Mouse (Mus musculus) embryonic facial prominence, embryonic 11.5 days (tissue): Measurements from ENCODE around the gene Il1rl1. TPM values are rescaled to one million over a fixed set of nuclear protein-coding genes. Genes with fewer than 3 reads are reported as not detected.
A peak's percentile ranks its signal among the peaks of the same experiment; 100 is the strongest.

Source experiments
- ATAC-seq: fragments of 200-750 bp; cut with Nextera tagmentation; replicated peaks from 2 replicates; pipeline ENCODE4 v1.8.0; 2017; ENCODE audit warnings: low read depth; ENCODE audit not compliant: insufficient number of reproducible peaks, low FRiP score, low TSS enrichment
- DNase-seq: peaks from one replicate; pipeline ENCODE4 v3.0.0-alpha.2; 2015; ENCODE audit warnings: low spot score
- H3K27ac ChIP-seq: fragments of 300-500 bp; sonication (generic); replicated peaks from 2 replicates; pipeline ENCODE4 v1.5.1; 2014; ENCODE audit warnings: mild to moderate bottlenecking, low read depth, low read length, control low read depth
- H3K27me3 ChIP-seq: fragments of 300-500 bp; sonication (generic); 2 replicates; pipeline ENCODE4 v1.6.1; 2014; ENCODE audit warnings: mild to moderate bottlenecking, low read length, moderate library complexity, mixed read lengths; ENCODE audit not compliant: control insufficient read depth, insufficient read depth
- H3K36me3 ChIP-seq: fragments of 300-500 bp; sonication (generic); replicated peaks from 2 replicates; pipeline ENCODE4 v1.6.1; 2014; ENCODE audit warnings: low read depth, mild to moderate bottlenecking, low read length, moderate library complexity, mixed read lengths; ENCODE audit not compliant: control insufficient read depth, insufficient read depth
- H3K4me1 ChIP-seq: fragments of 300-500 bp; sonication (generic); 2 replicates; pipeline ENCODE4 v1.6.1; 2014; ENCODE audit warnings: low read length, mixed read lengths; ENCODE audit not compliant: control insufficient read depth, insufficient read depth
- H3K4me2 ChIP-seq: fragments of 300-500 bp; sonication (generic); 2 replicates; pipeline ENCODE4 v1.6.1; 2014; ENCODE audit warnings: low read depth, mild to moderate bottlenecking, control low read depth, low read length, moderate library complexity
- H3K4me3 ChIP-seq: fragments of 300-500 bp; sonication (generic); 2 replicates; pipeline ENCODE4 v1.5.1; 2014; ENCODE audit warnings: low read depth, low read length, control low read depth
- H3K9ac ChIP-seq: fragments of 300-500 bp; sonication (generic); replicated peaks from 2 replicates; pipeline ENCODE4 v1.6.1; 2014; ENCODE audit warnings: mild to moderate bottlenecking, control low read depth, low read length
- H3K9me3 ChIP-seq: fragments of 300-500 bp; sonication (generic); replicated peaks from 2 replicates; pipeline ENCODE4 v1.6.1; 2016; ENCODE audit warnings: mild to moderate bottlenecking, low read length, inconsistent platforms, mixed read lengths; ENCODE audit not compliant: control insufficient read depth
- WGBS: fragments of 180-500 bp; shearing (Covaris S2); extraction: QIAGEN DNeasy Blood & Tissue Kit; methylation state at CpG from one replicate; pipeline ENCODE4 v1.1.7; 2014; 5-methylcytosine and 5-hydroxymethylcytosine counted together
- polyA plus RNA-seq: library from polyadenylated mRNA; unstranded; fragments of >200 nt; fragmentation: Nextera tagmentation; extraction: Ambion mirVana; gene quantifications from 2 replicates; pipeline ENCODE4 v1.2.1, GENCODE M21; 2014

Gene Il1rl1
- polyA plus RNA-seq, 1 experiment from 2014 or later, result not detected

- DNase-seq (no peak), ATAC-seq (no peak)
- H3K36me3 ChIP-seq, result no peaks in the 10 kb centered on the region
- H3K4me1 ChIP-seq, result no peaks in the 10 kb centered on the region
- no peaks in the 10 kb centered on the region for H3K9me3 ChIP-seq
- H3K4me2 ChIP-seq, result no peak overlapping the region
- no peak overlapping the region for H3K27ac ChIP-seq
- H3K9ac ChIP-seq, result no peak overlapping the region
- 87% methylated on average over 6 of the region's 6 CpGs for WGBS
- H3K27me3 ChIP-seq, result no peaks in the 10 kb centered on the region
- no peak overlapping the region for H3K4me3 ChIP-seq
These were observed 5.5 kb upstream of the Il1rl1 start for GRCm38 (mm10) chr1:40423892-40424291.

GRCm38 (mm10) chr1:40427270-40427669 lies 2.1 kb upstream of the Il1rl1 start:
- no peak for ATAC-seq
- no peak overlapping the region for H3K4me2 ChIP-seq
- no peaks in the 10 kb centered on the region for H3K27me3 ChIP-seq
- H3K27ac ChIP-seq, result no peak overlapping the region
- H3K36me3 ChIP-seq, result no peaks in the 10 kb centered on the region
- no peaks in the 10 kb centered on the region for H3K4me1 ChIP-seq
- DNase-seq, result no peak
- H3K9ac ChIP-seq, result no peak overlapping the region
- H3K9me3 ChIP-seq, result no peaks in the 10 kb centered on the region
- no peak overlapping the region for H3K4me3 ChIP-seq
- 87% methylated on average over 9 of the region's 9 CpGs for WGBS

GRCm38 (mm10) chr1:40427901-40428300 lies 1.5 kb upstream of the Il1rl1 start:
- H3K4me2 ChIP-seq, result no peak overlapping the region
- 72% methylated on average over 1 of the region's 1 CpGs for WGBS
- no peak overlapping the region for H3K4me3 ChIP-seq
- no peaks in the 10 kb centered on the region for H3K4me1 ChIP-seq
- no peak for DNase-seq
- H3K9me3 ChIP-seq, result no peaks in the 10 kb centered on the region
- H3K36me3 ChIP-seq, result no peaks in the 10 kb centered on the region
- no peaks in the 10 kb centered on the region for H3K27me3 ChIP-seq
- H3K9ac ChIP-seq, result no peak overlapping the region
- H3K27ac ChIP-seq, result no peak overlapping the region
- ATAC-seq, result no peak

GRCm38 (mm10) chr1:40430143-40430834 lies 919 bp downstream of the Il1rl1 start:
- Histone ChIP-seq H3K4me3 (no peak overlapping the region), H3K36me3 (no peaks in the 10 kb centered on the region), H3K4me1 (no peaks in the 10 kb centered on the region), H3K27ac (no peak overlapping the region), H3K9me3 (no peaks in the 10 kb centered on the region), H3K27me3 (no peaks in the 10 kb centered on the region), H3K9ac (no peak overlapping the region), H3K4me2 (no peak overlapping the region)
- DNase-seq, result no peak
- ATAC-seq, result no peak
- 69% methylated on average over 4 of the region's 4 CpGs for WGBS

- WGBS, result 88% methylated on average over 2 of the region's 2 CpGs
These were observed 2.8 kb downstream of the Il1rl1 start for GRCm38 (mm10) chr1:40432169-40432568.

GRCm38 (mm10) chr1:40435936-40436335 lies 6.6 kb downstream of the Il1rl1 start:
- DNase-seq, result peak; percentile 78
- Histone ChIP-seq H3K4me2 (no peak overlapping the region), H3K4me3 (no peak overlapping the region), H3K27ac (no peak overlapping the region), H3K9ac (no peak overlapping the region), H3K9me3 (no peaks in the 10 kb centered on the region), H3K27me3 (no peaks in the 10 kb centered on the region), H3K36me3 (no peaks in the 10 kb centered on the region), H3K4me1 (no peaks in the 10 kb centered on the region)
- no peak for ATAC-seq
- WGBS, result 43% methylated on average over 3 of the region's 3 CpGs

More at GRCm38 (mm10) chr1:40432169-40432568, 2.8 kb downstream of the Il1rl1 start:
- H3K4me1 ChIP-seq, result no peaks in the 10 kb centered on the region
- H3K9ac ChIP-seq, result no peak overlapping the region
- DNase-seq (no peak), ATAC-seq (no peak)
- H3K9me3 ChIP-seq, result no peaks in the 10 kb centered on the region
- H3K36me3 ChIP-seq, result no peaks in the 10 kb centered on the region
- H3K4me3 ChIP-seq, result no peak overlapping the region
- H3K27ac ChIP-seq, result no peak overlapping the region
- H3K27me3 ChIP-seq, result no peaks in the 10 kb centered on the region
- no peak overlapping the region for H3K4me2 ChIP-seq

GRCm38 (mm10) chr1:40437340-40437739 lies 8.0 kb downstream of the Il1rl1 start:
- ATAC-seq (no peak), DNase-seq (no peak)
- Histone ChIP-seq H3K4me3 (no peak overlapping the region), H3K27me3 (no peaks in the 10 kb centered on the region), H3K4me1 (no peaks in the 10 kb centered on the region), H3K9ac (no peak overlapping the region), H3K36me3 (no peaks in the 10 kb centered on the region), H3K27ac (no peak overlapping the region), H3K9me3 (no peaks in the 10 kb centered on the region), H3K4me2 (no peak overlapping the region)
- 85% methylated on average over 2 of the region's 2 CpGs for WGBS

GRCm38 (mm10) chr1:40439504-40439903 lies 10.1 kb downstream of the Il1rl1 start:
- Histone ChIP-seq H3K27ac (no peak overlapping the region), H3K4me2 (no peak overlapping the region), H3K36me3 (no peaks in the 10 kb centered on the region), H3K4me1 (no peaks in the 10 kb centered on the region), H3K9me3 (no peaks in the 10 kb centered on the region), H3K27me3 (no peaks in the 10 kb centered on the region), H3K4me3 (no peak overlapping the region), H3K9ac (no peak overlapping the region)
- no peak for ATAC-seq
- 78% methylated on average over 8 of the region's 8 CpGs for WGBS
- no peak for DNase-seq
